Mouse (Mus musculus) midbrain, embryonic 15.5 days (tissue): ENCODE results near the gene Gtf2f2. TPM values are rescaled to one million over a fixed set of nuclear protein-coding genes. Genes with fewer than 3 reads are reported as not detected.
A peak's percentile ranks its signal among the peaks of the same experiment; 100 is the strongest.
"Not testable (repeated sequence)": the region's sequence is repeated elsewhere in the genome, so short reads cannot be mapped to it uniquely, and the experiment has no call there.

Source experiments
- ATAC-seq: fragments of 200-750 bp; cut with Nextera tagmentation; replicated peaks from 2 replicates; pipeline ENCODE4 v1.8.0; 2017; ENCODE audit warnings: moderate TSS enrichment
- H3K27ac ChIP-seq: fragments of 300-500 bp; sonication (generic); 2 replicates; pipeline ENCODE4 v1.5.1; 2015; ENCODE audit warnings: mild to moderate bottlenecking, inconsistent platforms
- H3K27me3 ChIP-seq: fragments of 300-500 bp; sonication (generic); replicated peaks from 2 replicates; pipeline ENCODE4 v1.6.1; 2015; ENCODE audit warnings: inconsistent platforms
- H3K36me3 ChIP-seq: fragments of 300-500 bp; sonication (generic); replicated peaks from 2 replicates; pipeline ENCODE4 v1.6.1; 2015; ENCODE audit warnings: inconsistent platforms
- H3K4me1 ChIP-seq: fragments of 300-500 bp; sonication (generic); 2 replicates; pipeline ENCODE4 v1.6.1; 2015; ENCODE audit warnings: inconsistent platforms
- H3K4me2 ChIP-seq: fragments of 300-500 bp; sonication (generic); 2 replicates; pipeline ENCODE4 v1.6.1; 2015; ENCODE audit warnings: inconsistent platforms, mild to moderate bottlenecking, moderate library complexity
- H3K4me3 ChIP-seq: fragments of 300-500 bp; sonication (generic); 2 replicates; pipeline ENCODE4 v1.5.1; 2015; ENCODE audit warnings: mild to moderate bottlenecking, inconsistent platforms
- H3K9ac ChIP-seq: fragments of 300-500 bp; sonication (generic); 2 replicates; pipeline ENCODE4 v1.6.1; 2015; ENCODE audit warnings: mild to moderate bottlenecking, inconsistent platforms
- H3K9me3 ChIP-seq: fragments of 300-500 bp; sonication (generic); 2 replicates; pipeline ENCODE4 v1.6.1; 2016; ENCODE audit warnings: inconsistent platforms
- WGBS: fragments of 180-500 bp; shearing (Covaris S2); methylation state at CpG from one replicate; pipeline ENCODE4 v1.1.7; 2015; ENCODE audit warnings: mixed read lengths; 5-methylcytosine and 5-hydroxymethylcytosine counted together
- polyA plus RNA-seq: library from polyadenylated mRNA; unstranded; fragments of >200 nt; fragmentation: Nextera tagmentation; extraction: Ambion mirVana; gene quantifications from 2 replicates; pipeline ENCODE4 v1.2.1, GENCODE M21; 2015

Gene Gtf2f2
- polyA plus RNA-seq, 1 experiment from 2014 or later = 35.0 TPM

- H3K4me2 ChIP-seq = no peak overlapping the region
- no peak overlapping the region for H3K4me3 ChIP-seq
These were observed 63.0 kb downstream of the Gtf2f2 start for GRCm38 (mm10) chr14:75947674-75948073.

GRCm38 (mm10) chr14:75942365-75942764 is 68.3 kb downstream of the Gtf2f2 start:
- Histone ChIP-seq H3K27me3 (no peaks in the 10 kb centered on the region), H3K4me1 (peaks cover 6% of the 10 kb centered on the region; the same call in 1 of the 2 replicates)
- 94% methylated on average over 3 of the region's 3 CpGs for WGBS

More at GRCm38 (mm10) chr14:75947674-75948073, 63.0 kb downstream of the Gtf2f2 start:
- H3K4me1 ChIP-seq = peaks cover 12% of the 10 kb centered on the region
- WGBS = 24% methylated on average over 3 of the region's 3 CpGs
- H3K9ac ChIP-seq = no peak overlapping the region; the same call in 1 of the 2 replicates
- H3K27me3 ChIP-seq = no peaks in the 10 kb centered on the region
- peak; percentile 73 for ATAC-seq
- peak overlapping the region; percentile 62 for H3K27ac ChIP-seq
- no peaks in the 10 kb centered on the region for H3K9me3 ChIP-seq
- H3K36me3 ChIP-seq = no peaks in the 10 kb centered on the region

GRCm38 (mm10) chr14:75941500-75941899 is 69.2 kb downstream of the Gtf2f2 start:
- Histone ChIP-seq H3K36me3 (no peaks in the 10 kb centered on the region), H3K27ac (no peak overlapping the region), H3K9ac (no peak overlapping the region), H3K27me3 (no peaks in the 10 kb centered on the region), H3K4me3 (no peak overlapping the region), H3K4me1 (no peaks in the 10 kb centered on the region), H3K4me2 (no peak overlapping the region), H3K9me3 (no peaks in the 10 kb centered on the region)
- 100% methylated on average over 1 of the region's 1 CpGs for WGBS
- ATAC-seq = no peak

More at GRCm38 (mm10) chr14:75942365-75942764, 68.3 kb downstream of the Gtf2f2 start:
- Histone ChIP-seq H3K4me2 (no peak overlapping the region), H3K9ac (no peak overlapping the region), H3K4me3 (no peak overlapping the region), H3K27ac (no peak overlapping the region), H3K9me3 (no peaks in the 10 kb centered on the region), H3K36me3 (no peaks in the 10 kb centered on the region)
- ATAC-seq = no peak

- no peak overlapping the region for H3K4me2 ChIP-seq
- no peaks in the 10 kb centered on the region for H3K27me3 ChIP-seq
- no peaks in the 10 kb centered on the region for H3K4me1 ChIP-seq
- no peak overlapping the region for H3K27ac ChIP-seq
- no peaks in the 10 kb centered on the region for H3K9me3 ChIP-seq
- no peaks in the 10 kb centered on the region for H3K36me3 ChIP-seq
- no peak for ATAC-seq
- H3K4me3 ChIP-seq = no peak overlapping the region
- no peak overlapping the region for H3K9ac ChIP-seq
- 84% methylated on average over 1 of the region's 1 CpGs for WGBS
These were observed 73.0 kb downstream of the Gtf2f2 start for GRCm38 (mm10) chr14:75937714-75938113.

DNA sequence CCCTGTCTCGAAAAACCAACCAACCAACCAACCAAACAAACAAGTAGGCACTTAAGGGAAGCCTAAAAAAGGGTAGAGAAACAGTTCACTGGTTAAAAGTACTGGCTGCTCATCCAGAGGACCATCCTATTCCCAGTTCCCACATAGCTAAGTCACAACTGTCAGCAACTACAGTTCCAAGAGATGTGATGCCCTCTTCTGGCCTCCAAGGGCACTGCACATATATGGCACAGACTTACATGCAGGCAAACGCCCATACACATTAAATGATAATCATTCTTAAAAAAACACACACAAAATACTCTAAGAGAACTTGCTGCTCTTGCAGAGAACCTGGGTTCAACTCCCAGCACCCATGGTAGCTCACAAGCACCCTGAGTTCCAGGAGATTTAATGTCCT is 76.3 kb downstream of the Gtf2f2 start:
- H3K27ac ChIP-seq = no peak overlapping the region
- H3K4me1 ChIP-seq = no peaks in the 10 kb centered on the region
- ATAC-seq = no peak
- WGBS = 97% methylated on average over 2 of the region's 2 CpGs
- no peaks in the 10 kb centered on the region for H3K27me3 ChIP-seq
- H3K4me3 ChIP-seq = no peak overlapping the region
- H3K9ac ChIP-seq = no peak overlapping the region
- no peaks in the 10 kb centered on the region for H3K9me3 ChIP-seq
- no peak overlapping the region for H3K4me2 ChIP-seq
- no peaks in the 10 kb centered on the region for H3K36me3 ChIP-seq

- Histone ChIP-seq H3K27me3 (no peaks in the 10 kb centered on the region), H3K27ac (no peak overlapping the region), H3K36me3 (no peaks in the 10 kb centered on the region), H3K4me3 (no peak overlapping the region), H3K9me3 (no peaks in the 10 kb centered on the region), H3K4me2 (no peak overlapping the region), H3K4me1 (no peaks in the 10 kb centered on the region), H3K9ac (no peak overlapping the region)
- 95% methylated on average over 23 of the region's 23 CpGs for WGBS
- no peak for ATAC-seq
These were observed 79.4 kb downstream of the Gtf2f2 start for GRCm38 (mm10) chr14:75931266-75931665.

DNA sequence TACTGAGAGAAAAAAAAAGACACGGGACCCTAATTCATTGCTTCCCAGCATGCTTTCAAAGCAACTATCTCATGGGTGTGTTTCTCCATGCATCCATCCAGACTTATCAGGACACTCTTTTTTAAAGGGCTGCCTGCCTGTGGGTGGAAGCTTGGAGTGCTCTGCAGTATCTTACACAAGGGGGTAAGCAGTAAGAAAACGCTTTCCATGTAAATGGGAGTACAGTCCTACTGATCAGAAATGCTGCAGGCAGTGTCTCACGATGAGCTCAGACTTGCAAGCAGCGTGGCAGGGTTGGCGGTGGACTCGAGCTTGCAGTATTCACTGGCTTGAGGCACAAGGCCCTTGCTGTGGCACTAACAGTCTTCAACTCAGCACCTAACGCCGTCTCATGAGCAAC is 81.0 kb downstream of the Gtf2f2 start:
- H3K36me3 ChIP-seq, H3K4me1 ChIP-seq, H3K4me2 ChIP-seq, H3K9ac ChIP-seq, H3K9me3 ChIP-seq, H3K27me3 ChIP-seq, H3K4me3 ChIP-seq, H3K27ac ChIP-seq, ATAC-seq: not testable (repeated sequence)
- WGBS = 83% methylated on average over 8 of the region's 8 CpGs

- H3K4me1 ChIP-seq = peaks cover 3% of the 10 kb centered on the region
- WGBS = 83% methylated on average over 1 of the region's 1 CpGs
- ATAC-seq = peak; percentile 77
These were observed 87.2 kb downstream of the Gtf2f2 start for GRCm38 (mm10) chr14:75923314-75924052.

GRCm38 (mm10) chr14:75912665-75913064 is 98.0 kb downstream of the Gtf2f2 start:
- Histone ChIP-seq H3K27me3 (no peaks in the 10 kb centered on the region), H3K27ac (peak overlapping the region; percentile 44; the same call in 1 of the 2 replicates), H3K9ac (no peak overlapping the region), H3K4me2 (no peak overlapping the region), H3K4me1 (peaks cover 10% of the 10 kb centered on the region), H3K9me3 (no peaks in the 10 kb centered on the region), H3K4me3 (no peak overlapping the region), H3K36me3 (no peaks in the 10 kb centered on the region)
- no peak for ATAC-seq
- 88% methylated on average over 2 of the region's 2 CpGs for WGBS

More at GRCm38 (mm10) chr14:75923314-75924052, 87.2 kb downstream of the Gtf2f2 start:
- Histone ChIP-seq H3K27me3 (no peaks in the 10 kb centered on the region), H3K36me3 (no peaks in the 10 kb centered on the region), H3K9ac (no peak overlapping the region), H3K9me3 (no peaks in the 10 kb centered on the region), H3K27ac (0 out of 2 replicates have a peak overlapping the region, but pooled peaks have one; percentile 6), H3K4me3 (no peak overlapping the region), H3K4me2 (no peak overlapping the region)

GRCm38 (mm10) chr14:75911968-75912367 is 98.7 kb downstream of the Gtf2f2 start:
- 55% methylated on average over 6 of the region's 6 CpGs for WGBS
- H3K27ac ChIP-seq = 0 out of 2 replicates have a peak overlapping the region, but pooled peaks have one; percentile 44

DNA sequence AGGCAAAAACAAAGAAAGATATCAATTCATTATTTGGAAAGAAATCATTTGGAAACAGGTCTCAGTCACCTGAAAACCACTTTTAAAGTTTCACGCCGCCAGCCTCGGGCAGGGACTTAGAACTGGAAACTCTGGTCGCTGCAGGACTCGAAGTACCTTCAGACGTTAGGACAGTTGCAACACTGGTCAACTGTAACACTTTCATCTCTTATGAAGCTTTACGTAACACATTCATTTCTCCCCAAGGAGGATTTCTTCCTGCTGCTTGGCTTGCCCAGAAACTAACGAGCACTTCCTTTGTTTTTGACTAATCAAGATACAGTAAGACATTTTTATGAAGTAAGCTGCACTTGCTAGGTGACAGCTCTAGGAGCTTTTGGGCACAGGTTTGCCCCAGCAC is 103.7 kb downstream of the Gtf2f2 start:
- 82% methylated on average over 8 of the region's 8 CpGs for whole genome bisulfite sequencing
- H3K9me3 ChIP-seq = no peaks in the 10 kb centered on the region
- H3K4me2 ChIP-seq = no peak overlapping the region
- no peaks in the 10 kb centered on the region for H3K27me3 ChIP-seq
- H3K4me1 ChIP-seq = peaks cover 4% of the 10 kb centered on the region; the same call in 1 of the 2 replicates
- H3K36me3 ChIP-seq = no peaks in the 10 kb centered on the region
- no peak overlapping the region for H3K9ac ChIP-seq
- H3K4me3 ChIP-seq = no peak overlapping the region
- ATAC-seq = no peak
- H3K27ac ChIP-seq = no peak overlapping the region

More at GRCm38 (mm10) chr14:75911968-75912367, 98.7 kb downstream of the Gtf2f2 start:
- H3K4me3 ChIP-seq = no peak overlapping the region
- H3K4me1 ChIP-seq = peaks cover 10% of the 10 kb centered on the region
- H3K36me3 ChIP-seq = no peaks in the 10 kb centered on the region
- H3K9me3 ChIP-seq = no peaks in the 10 kb centered on the region
- no peak for ATAC-seq
- H3K4me2 ChIP-seq = no peak overlapping the region
- H3K27me3 ChIP-seq = no peaks in the 10 kb centered on the region
- H3K9ac ChIP-seq = no peak overlapping the region

GRCm38 (mm10) chr14:75904972-75905371 is 105.7 kb downstream of the Gtf2f2 start:
- no peak overlapping the region for H3K4me3 ChIP-seq
- WGBS = 97% methylated on average over 3 of the region's 3 CpGs
- H3K36me3 ChIP-seq = no peaks in the 10 kb centered on the region
- no peak for ATAC-seq
- H3K9me3 ChIP-seq = no peaks in the 10 kb centered on the region
- H3K27me3 ChIP-seq = no peaks in the 10 kb centered on the region
- H3K9ac ChIP-seq = no peak overlapping the region
- H3K4me1 ChIP-seq = peaks cover 17% of the 10 kb centered on the region
- H3K4me2 ChIP-seq = no peak overlapping the region
- no peak overlapping the region for H3K27ac ChIP-seq

DNA sequence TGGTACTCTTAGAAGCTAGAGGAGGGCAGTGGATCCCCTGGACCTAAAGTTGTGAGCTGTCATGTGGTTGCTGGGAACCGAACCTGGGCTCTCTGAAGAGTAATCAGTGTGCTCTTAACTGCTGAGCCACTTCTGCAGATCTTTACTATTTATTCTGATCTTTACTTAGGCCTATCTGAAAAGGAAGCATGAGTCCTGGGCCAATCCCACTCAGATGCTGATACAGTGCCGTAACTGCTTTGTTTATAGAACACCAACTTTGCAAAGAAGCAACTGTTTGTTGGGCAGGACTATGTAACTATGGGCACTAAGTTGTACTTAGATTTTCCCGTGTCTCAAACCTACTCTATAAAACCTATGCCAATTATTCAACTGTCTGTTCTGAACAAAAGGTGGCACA is 107.5 kb downstream of the Gtf2f2 start:
- Histone ChIP-seq H3K4me2 (no peak overlapping the region), H3K27ac (no peak overlapping the region), H3K27me3 (no peaks in the 10 kb centered on the region), H3K4me3 (no peak overlapping the region), H3K9me3 (no peaks in the 10 kb centered on the region), H3K36me3 (no peaks in the 10 kb centered on the region), H3K9ac (no peak overlapping the region), H3K4me1 (peaks cover 17% of the 10 kb centered on the region)
- no peak for ATAC-seq
- WGBS = 92% methylated on average over 3 of the region's 3 CpGs
